Mouse (Mus musculus): ENCODE measurements around the gene Rhno1. TPM values are rescaled to one million over a fixed set of nuclear protein-coding genes. Genes with fewer than 3 reads are reported as not detected.

Rhno1 gene
- total and polyA plus RNA-seq, 3 experiments = 46.8 to 137 (median 88.1) TPM

- Histone ChIP-seq H3K27ac (ENCODE audit: control insufficient read depth, low read depth, low read length) (no peak within 1 kb of the TSS), H3K9me3 (replicated peaks; ENCODE audit: insufficient read depth, low read length) (no peaks in the 10 kb centered on the region), H3K4me3 (ENCODE audit: control insufficient read depth in 1 of 2, insufficient read depth in 1 of 2, low read depth in 2 of 2, low read length in 2 of 2) (no peak within 1 kb of the TSS), H3K4me1 (ENCODE audit: control insufficient read depth in 1 of 2, insufficient read depth in 2 of 2, low read length in 2 of 2) (no peaks in the 10 kb centered on the region), H3K27me3 (ENCODE audit: control insufficient read depth in 1 of 2, insufficient read depth in 2 of 2, low read length in 2 of 2) (no peaks in the 10 kb centered on the region; a peak in 1 of 4 replicates), H3K79me2 (ENCODE audit: control insufficient read depth, insufficient read depth, low read length, poor library complexity) (no peaks in the 10 kb centered on the region), H3K9ac (ENCODE audit: control insufficient read depth, low read depth, low read length, poor library complexity, severe bottlenecking) (no peak within 1 kb of the TSS), H3K36me3 (ENCODE audit: control insufficient read depth in 1 of 2, insufficient read depth in 2 of 2, low read length in 2 of 2) (no peaks in the 10 kb centered on the region)
- no peak for DNase-seq (ENCODE audit: low read depth, low spot score)
- TF ChIP-seq USF2 (IDR thresholded peaks at IDR 0.05; ENCODE audit: borderline replicate concordance in 1 of 2, insufficient read depth in 1 of 2, low read depth in 1 of 2, low read length in 2 of 2) (no peak), MYB (IDR thresholded peaks at IDR 0.05; ENCODE audit: low read depth, low read length) (no peak), NELFE (IDR thresholded peaks at IDR 0.05; ENCODE audit: low read depth, low read length) (no peak)
Measured at GRCm38 (mm10) chr6:128398996-128399395, 36.3 kb upstream of the Rhno1 start, which contains the start of gene Nrip2. Gene Nrip2 (plus strand): TSS chr6:128399296.

GRCm38 (mm10) chr6:128397574-128398261, 35.0 kb upstream of the Rhno1 start:
- no peak for DNase-seq (ENCODE audit: low read depth, low spot score)
- Histone ChIP-seq H3K27ac (ENCODE audit: control insufficient read depth, low read depth, low read length) (no peak overlapping the region), H3K27me3 (ENCODE audit: control insufficient read depth in 1 of 2, insufficient read depth in 2 of 2, low read length in 2 of 2) (no peaks in the 10 kb centered on the region; a peak in 1 of 4 replicates), H3K36me3 (ENCODE audit: control insufficient read depth in 1 of 2, insufficient read depth in 2 of 2, low read length in 2 of 2) (no peaks in the 10 kb centered on the region), H3K4me1 (ENCODE audit: control insufficient read depth in 1 of 2, insufficient read depth in 2 of 2, low read length in 2 of 2) (no peaks in the 10 kb centered on the region), H3K4me3 (ENCODE audit: control insufficient read depth in 1 of 2, insufficient read depth in 1 of 2, low read depth in 2 of 2, low read length in 2 of 2) (no peak overlapping the region), H3K9ac (ENCODE audit: control insufficient read depth, low read depth, low read length, poor library complexity, severe bottlenecking) (no peak overlapping the region), H3K79me2 (ENCODE audit: control insufficient read depth, insufficient read depth, low read length, poor library complexity) (no peaks in the 10 kb centered on the region), H3K9me3 (replicated peaks; ENCODE audit: insufficient read depth, low read length) (no peaks in the 10 kb centered on the region)
- TF ChIP-seq GABPA (IDR thresholded peaks at IDR 0.05; ENCODE audit: low read depth, low read length) = no peak
- TF ChIP-seq ZNF384 (IDR thresholded peaks at IDR 0.05; ENCODE audit: low read depth, low read length) = no peak
- no peak for TF ChIP-seq MYC (IDR thresholded peaks at IDR 0.05; ENCODE audit: low read depth, low read length)
- TF ChIP-seq POLR2AphosphoS5 (IDR thresholded peaks at IDR 0.05; ENCODE audit: borderline replicate concordance, low read depth, low read length) = no peak
- TF ChIP-seq EP300 (IDR thresholded peaks at IDR 0.05; ENCODE audit: low read depth in 1 of 2, low read length in 2 of 2) = no peak
- no peak for TF ChIP-seq CHD1 (IDR thresholded peaks at IDR 0.05; ENCODE audit: low read depth, low read length)
- no peak for TF ChIP-seq NRF1 (IDR thresholded peaks at IDR 0.05; ENCODE audit: insufficient read depth, low read depth, low read length, poor library complexity, severe bottlenecking)
- TF ChIP-seq SMC3 (IDR thresholded peaks at IDR 0.05; ENCODE audit: low read depth, low read length) = no peak
- no peak for TF ChIP-seq USF2 (IDR thresholded peaks at IDR 0.05; ENCODE audit: borderline replicate concordance in 1 of 2, insufficient read depth in 1 of 2, low read depth in 1 of 2, low read length in 2 of 2)

- Histone ChIP-seq H3K27me3 (ENCODE audit: control insufficient read depth in 1 of 2, insufficient read depth in 2 of 2, low read length in 2 of 2) (no peaks in the 10 kb centered on the region), H3K9me3 (replicated peaks; ENCODE audit: insufficient read depth, low read length) (no peaks in the 10 kb centered on the region), H3K4me1 (ENCODE audit: control insufficient read depth in 1 of 2, insufficient read depth in 2 of 2, low read length in 2 of 2) (no peaks in the 10 kb centered on the region), H3K27ac (ENCODE audit: control insufficient read depth, low read depth, low read length) (no peak overlapping the region), H3K4me3 (ENCODE audit: control insufficient read depth in 1 of 2, insufficient read depth in 1 of 2, low read depth in 2 of 2, low read length in 2 of 2) (no peak overlapping the region), H3K36me3 (ENCODE audit: control insufficient read depth in 1 of 2, insufficient read depth in 2 of 2, low read length in 2 of 2) (no peaks in the 10 kb centered on the region), H3K9ac (ENCODE audit: control insufficient read depth, low read depth, low read length, poor library complexity, severe bottlenecking) (no peak overlapping the region), H3K79me2 (ENCODE audit: control insufficient read depth, insufficient read depth, low read length, poor library complexity) (no peaks in the 10 kb centered on the region)
- no peak for DNase-seq (ENCODE audit: low read depth, low spot score)
- TF ChIP-seq RCOR1 (IDR thresholded peaks at IDR 0.05; ENCODE audit: low read depth, low read length) (no peak), TBP (IDR thresholded peaks at IDR 0.05; ENCODE audit: low read depth, low read length) (no peak), KAT2A (conservative IDR thresholded peaks at IDR 0.05; ENCODE audit: low read depth, low read length) (no peak), MXI1 (IDR thresholded peaks at IDR 0.05; ENCODE audit: low read depth, low read length) (no peak), BHLHE40 (IDR thresholded peaks at IDR 0.05; ENCODE audit: borderline replicate concordance, low read depth, low read length) (no peak), TAL1 (IDR thresholded peaks at IDR 0.05; ENCODE audit: low read length) (no peak), CHD2 (IDR thresholded peaks at IDR 0.05; ENCODE audit: low read length) (no peak), MAFK (IDR thresholded peaks at IDR 0.05; ENCODE audit: borderline replicate concordance, low read depth, low read length) (no peak), ZKSCAN1 (IDR thresholded peaks at IDR 0.05; ENCODE audit: low read depth, low read length) (no peak), CHD1 (IDR thresholded peaks at IDR 0.05; ENCODE audit: low read depth, low read length) (no peak), POLR2AphosphoS2 (IDR thresholded peaks at IDR 0.05; ENCODE audit: low read length) (no peak), ETS1 (IDR thresholded peaks at IDR 0.05; ENCODE audit: low read depth, low read length) (no peak), ZC3H11A (IDR thresholded peaks at IDR 0.05; ENCODE audit: low read depth, low read length) (no peak), ZMIZ1 (IDR thresholded peaks at IDR 0.05; ENCODE audit: low read depth, low read length) (no peak), UBTF (IDR thresholded peaks at IDR 0.05; ENCODE audit: borderline replicate concordance, insufficient read depth, low read depth, low read length) (no peak)
Measured at GRCm38 (mm10) chr6:128390683-128391082, 28.0 kb upstream of the Rhno1 start.

Measured in MEL (cell line).